Mouse (Mus musculus) hindbrain, embryonic 11.5 days (tissue): ENCODE measurements around the gene Med23. TPM values are rescaled to one million over a fixed set of nuclear protein-coding genes. Genes with fewer than 3 reads are reported as not detected.
A peak's percentile ranks its signal among the peaks of the same experiment; 100 is the strongest.

Experiments used
- ATAC-seq: fragments of 200-750 bp; cut with Nextera tagmentation; 2 replicates; pipeline ENCODE4 v1.8.0; 2017; ENCODE audit warnings: mild to moderate bottlenecking, moderate TSS enrichment, moderate library complexity; ENCODE audit not compliant: low FRiP score
- DNase-seq: peaks from one replicate; pipeline ENCODE4 v3.0.0-alpha.2; 2015; ENCODE audit warnings: low spot score
- H3K27ac ChIP-seq: fragments of 300-500 bp; sonication (generic); 2 replicates; pipeline ENCODE4 v1.5.1; 2014; ENCODE audit warnings: mild to moderate bottlenecking, low read depth, low read length
- H3K27me3 ChIP-seq: fragments of 300-500 bp; sonication (generic); 2 replicates; pipeline ENCODE4 v1.6.1; 2014; ENCODE audit warnings: mild to moderate bottlenecking, low read length, moderate library complexity, mixed read lengths; ENCODE audit not compliant: control insufficient read depth, insufficient read depth
- H3K36me3 ChIP-seq: fragments of 300-500 bp; sonication (generic); 2 replicates; pipeline ENCODE4 v1.6.1; 2014; ENCODE audit warnings: mild to moderate bottlenecking, low read length, moderate library complexity, mixed read lengths; ENCODE audit not compliant: control insufficient read depth, insufficient read depth
- H3K4me1 ChIP-seq: fragments of 300-500 bp; sonication (generic); replicated peaks from 2 replicates; pipeline ENCODE4 v1.6.1; 2014; ENCODE audit warnings: low read length, mixed read lengths; ENCODE audit not compliant: control insufficient read depth, insufficient read depth
- H3K4me2 ChIP-seq: fragments of 300-500 bp; sonication (generic); replicated peaks from 2 replicates; pipeline ENCODE4 v1.6.1; 2014; ENCODE audit warnings: mild to moderate bottlenecking, low read depth, low read length
- H3K4me3 ChIP-seq: fragments of 300-500 bp; sonication (generic); 2 replicates; pipeline ENCODE4 v1.5.1; 2014; ENCODE audit warnings: low read depth, low read length
- H3K9ac ChIP-seq: fragments of 300-500 bp; sonication (generic); 2 replicates; pipeline ENCODE4 v1.6.1; 2014; ENCODE audit warnings: low read depth, low read length
- H3K9me3 ChIP-seq: fragments of 300-500 bp; sonication (generic); 2 replicates; pipeline ENCODE4 v1.6.1; 2016; ENCODE audit warnings: low read length; ENCODE audit not compliant: control insufficient read depth
- WGBS: fragments of 180-500 bp; shearing (Covaris S2); extraction: QIAGEN DNeasy Blood & Tissue Kit; methylation state at CpG from one replicate; pipeline ENCODE4 v1.1.7; 2014; 5-methylcytosine and 5-hydroxymethylcytosine counted together
- polyA plus RNA-seq: library from polyadenylated mRNA; unstranded; fragments of >200 nt; fragmentation: Nextera tagmentation; extraction: Ambion mirVana; gene quantifications from 2 replicates; pipeline ENCODE4 v1.2.1, GENCODE M21; 2014

The Med23 gene
- polyA plus RNA-seq = 29.1 and 32.2 TPM in 2 replicates

- Histone ChIP-seq H3K27me3 (no peaks in the 10 kb centered on the region), H3K4me2 (peak within 1 kb of the TSS; percentile 36), H3K4me1 (no peaks in the 10 kb centered on the region), H3K4me3 (peak within 1 kb of the TSS; percentile 95), H3K36me3 (peaks cover 3% of the 10 kb centered on the region; the same call in 1 of the 2 replicates), H3K9ac (peak within 1 kb of the TSS; percentile 87), H3K9me3 (no peaks in the 10 kb centered on the region), H3K27ac (0 out of 2 replicates have a peak within 1 kb of the TSS, but pooled peaks have one; percentile 13)
- under 1% methylated on average over 36 of the region's 36 CpGs for WGBS
- peak; percentile 100 for ATAC-seq
- DNase-seq = peak; percentile 97
Measured at GRCm38 (mm10) chr10:24869760-24870290, at the start of gene Med23. TSS of gene Med23 (plus strand) at chr10:24869986.

- WGBS = 87% methylated on average over 4 of the region's 4 CpGs
- no peaks in the 10 kb centered on the region for H3K9me3 ChIP-seq
- ATAC-seq (no peak), DNase-seq (no peak)
- H3K4me3 ChIP-seq = no peak overlapping the region
- no peak overlapping the region for H3K9ac ChIP-seq
- H3K4me1 ChIP-seq = no peaks in the 10 kb centered on the region
- no peak overlapping the region for H3K27ac ChIP-seq
- no peak overlapping the region for H3K4me2 ChIP-seq
- no peaks in the 10 kb centered on the region for H3K27me3 ChIP-seq
- H3K36me3 ChIP-seq = no peaks in the 10 kb centered on the region
Measured at GRCm38 (mm10) chr10:24821990-24822676, 47.7 kb upstream of the Med23 start.

- H3K4me2 ChIP-seq = no peak overlapping the region
- H3K4me3 ChIP-seq = no peak overlapping the region
- no peak for DNase-seq
- no peaks in the 10 kb centered on the region for H3K36me3 ChIP-seq
- H3K27me3 ChIP-seq = no peaks in the 10 kb centered on the region
- no peak overlapping the region for H3K9ac ChIP-seq
- H3K27ac ChIP-seq = no peak overlapping the region
- WGBS = 93% methylated on average over 1 of the region's 1 CpGs
- no peak for ATAC-seq
- no peaks in the 10 kb centered on the region for H3K4me1 ChIP-seq
- no peaks in the 10 kb centered on the region for H3K9me3 ChIP-seq
Measured at GRCm38 (mm10) chr10:24822842-24823241, 46.9 kb upstream of the Med23 start.

- no peaks in the 10 kb centered on the region for H3K27me3 ChIP-seq
- H3K4me3 ChIP-seq = no peak overlapping the region
- H3K27ac ChIP-seq = no peak overlapping the region
- DNase-seq = no peak
- H3K4me2 ChIP-seq = no peak overlapping the region
- no peaks in the 10 kb centered on the region for H3K36me3 ChIP-seq
- no peak overlapping the region for H3K9ac ChIP-seq
- no peaks in the 10 kb centered on the region for H3K9me3 ChIP-seq
- WGBS = 79% methylated on average over 1 of the region's 1 CpGs
- H3K4me1 ChIP-seq = no peaks in the 10 kb centered on the region
- no peak for ATAC-seq
Measured at GRCm38 (mm10) chr10:24823265-24823664, 46.5 kb upstream of the Med23 start.

- ATAC-seq (no peak), DNase-seq (no peak)
- H3K9ac ChIP-seq = no peak overlapping the region
- no peaks in the 10 kb centered on the region for H3K9me3 ChIP-seq
- H3K36me3 ChIP-seq = no peaks in the 10 kb centered on the region
- WGBS = 87% methylated on average over 16 of the region's 16 CpGs
- no peak overlapping the region for H3K4me3 ChIP-seq
- no peaks in the 10 kb centered on the region for H3K27me3 ChIP-seq
- no peaks in the 10 kb centered on the region for H3K4me1 ChIP-seq
- H3K4me2 ChIP-seq = no peak overlapping the region
- H3K27ac ChIP-seq = no peak overlapping the region
Measured at GRCm38 (mm10) chr10:24823697-24824535, 45.9 kb upstream of the Med23 start.

- Histone ChIP-seq H3K4me2 (no peak overlapping the region), H3K9me3 (no peaks in the 10 kb centered on the region), H3K4me1 (no peaks in the 10 kb centered on the region), H3K27me3 (no peaks in the 10 kb centered on the region), H3K9ac (no peak overlapping the region), H3K27ac (no peak overlapping the region), H3K36me3 (no peaks in the 10 kb centered on the region), H3K4me3 (no peak overlapping the region)
- 88% methylated on average over 8 of the region's 8 CpGs for WGBS
- ATAC-seq = no peak
- DNase-seq = no peak
Measured at GRCm38 (mm10) chr10:24824621-24825020, 45.2 kb upstream of the Med23 start.

GRCm38 (mm10) chr10:24825456-24826081, 44.2 kb upstream of the Med23 start:
- Histone ChIP-seq H3K4me2 (no peak overlapping the region), H3K27ac (no peak overlapping the region), H3K4me3 (no peak overlapping the region), H3K4me1 (no peaks in the 10 kb centered on the region), H3K36me3 (no peaks in the 10 kb centered on the region), H3K27me3 (no peaks in the 10 kb centered on the region), H3K9me3 (no peaks in the 10 kb centered on the region), H3K9ac (no peak overlapping the region)
- no peak for DNase-seq
- ATAC-seq = no peak
- 80% methylated on average over 7 of the region's 7 CpGs for WGBS

GRCm38 (mm10) chr10:24826130-24826529, 43.7 kb upstream of the Med23 start:
- H3K36me3 ChIP-seq = no peaks in the 10 kb centered on the region
- WGBS = 25% methylated on average over 6 of the region's 6 CpGs
- ATAC-seq (peak; percentile 38), DNase-seq (peak; percentile 27)
- H3K4me1 ChIP-seq = no peaks in the 10 kb centered on the region
- H3K27ac ChIP-seq = no peak overlapping the region
- H3K9me3 ChIP-seq = no peaks in the 10 kb centered on the region
- H3K27me3 ChIP-seq = no peaks in the 10 kb centered on the region
- no peak overlapping the region for H3K4me3 ChIP-seq
- H3K9ac ChIP-seq = no peak overlapping the region
- H3K4me2 ChIP-seq = no peak overlapping the region
